Mouse (Mus musculus): ENCODE data around the gene Igfbp1. TPM values are rescaled to one million over a fixed set of nuclear protein-coding genes. Genes with fewer than 3 reads are reported as not detected.

Igfbp1 gene
- polyA plus RNA-seq, 1 experiment from 2014 or later: 0.15 TPM

- H3K36me3 ChIP-seq: 0 out of 2 replicates have a peak, but pooled peaks cover 5% of the 10 kb centered on the region
Measured at GRCm38 (mm10) chr11:7169645-7170044, 27.9 kb upstream of the Igfbp1 start.

GRCm38 (mm10) chr11:7173664-7174063, 23.9 kb upstream of the Igfbp1 start:
- Histone ChIP-seq H3K9ac (replicated peaks) (no peak overlapping the region), H3K4me3 (no peak overlapping the region), H3K27ac (replicated peaks) (no peak overlapping the region), H3K4me2 (replicated peaks) (no peak overlapping the region), H3K27me3 (no peaks in the 10 kb centered on the region), H3K4me1 (no peaks in the 10 kb centered on the region), H3K9me3 (no peaks in the 10 kb centered on the region), H3K36me3 (0 out of 2 replicates have a peak, but pooled peaks cover 5% of the 10 kb centered on the region)
- WGBS: 83% methylated on average over 6 of the region's 6 CpGs
- no peak for ATAC-seq (ENCODE audit: low FRiP score, low read depth)

More at GRCm38 (mm10) chr11:7169645-7170044, 27.9 kb upstream of the Igfbp1 start:
- Histone ChIP-seq H3K27ac (replicated peaks) (no peak overlapping the region), H3K4me2 (replicated peaks) (no peak overlapping the region), H3K9me3 (no peaks in the 10 kb centered on the region), H3K9ac (replicated peaks) (no peak overlapping the region), H3K27me3 (no peaks in the 10 kb centered on the region), H3K4me3 (no peak overlapping the region), H3K4me1 (no peaks in the 10 kb centered on the region)
- WGBS: 96% methylated on average over 1 of the region's 1 CpGs
- ATAC-seq (ENCODE audit: low FRiP score, low read depth): no peak

- Histone ChIP-seq H3K9me3 (no peaks in the 10 kb centered on the region), H3K9ac (replicated peaks) (no peak overlapping the region)
- WGBS: 76% methylated on average over 4 of the region's 4 CpGs
Measured at GRCm38 (mm10) chr11:7178724-7179123, 18.9 kb upstream of the Igfbp1 start.

GRCm38 (mm10) chr11:7179276-7179675, 18.3 kb upstream of the Igfbp1 start:
- WGBS: 84% methylated on average over 2 of the region's 2 CpGs
- no peak for ATAC-seq (ENCODE audit: low FRiP score, low read depth)
- Histone ChIP-seq H3K4me3 (no peak overlapping the region), H3K9me3 (no peaks in the 10 kb centered on the region), H3K36me3 (no peaks in the 10 kb centered on the region), H3K27me3 (no peaks in the 10 kb centered on the region), H3K4me2 (replicated peaks) (no peak overlapping the region), H3K27ac (replicated peaks) (no peak overlapping the region), H3K4me1 (peaks cover 10% of the 10 kb centered on the region), H3K9ac (replicated peaks) (no peak overlapping the region)

More at GRCm38 (mm10) chr11:7178724-7179123, 18.9 kb upstream of the Igfbp1 start:
- H3K27ac ChIP-seq (replicated peaks): no peak overlapping the region
- ATAC-seq (ENCODE audit: low FRiP score, low read depth): no peak
- no peaks in the 10 kb centered on the region for H3K36me3 ChIP-seq
- H3K27me3 ChIP-seq: no peaks in the 10 kb centered on the region
- H3K4me3 ChIP-seq: no peak overlapping the region
- no peak overlapping the region for H3K4me2 ChIP-seq (replicated peaks)
- peaks cover 10% of the 10 kb centered on the region for H3K4me1 ChIP-seq

- peak; percentile 89 for ATAC-seq (ENCODE audit: low FRiP score, low read depth)
- 0 out of 2 replicates have a peak, but pooled peaks cover 3% of the 10 kb centered on the region for H3K27me3 ChIP-seq
- no peak overlapping the region for H3K4me3 ChIP-seq
- no peak overlapping the region for H3K9ac ChIP-seq (replicated peaks)
- H3K4me2 ChIP-seq (replicated peaks): no peak overlapping the region
- H3K27ac ChIP-seq (replicated peaks): 0 out of 2 replicates have a peak overlapping the region, but pooled peaks have one; percentile 7
- H3K4me1 ChIP-seq: peaks cover 10% of the 10 kb centered on the region
- WGBS: 7% methylated on average over 8 of the region's 8 CpGs
- no peaks in the 10 kb centered on the region for H3K36me3 ChIP-seq
- H3K9me3 ChIP-seq: no peaks in the 10 kb centered on the region
Measured at GRCm38 (mm10) chr11:7182409-7183042, 15.1 kb upstream of the Igfbp1 start.

GRCm38 (mm10) chr11:7184420-7184819, 13.2 kb upstream of the Igfbp1 start:
- Histone ChIP-seq H3K4me3 (no peak overlapping the region), H3K27ac (replicated peaks) (no peak overlapping the region), H3K9me3 (no peaks in the 10 kb centered on the region), H3K4me2 (replicated peaks) (no peak overlapping the region), H3K4me1 (peaks cover 10% of the 10 kb centered on the region), H3K36me3 (no peaks in the 10 kb centered on the region), H3K27me3 (0 out of 2 replicates have a peak, but pooled peaks cover 3% of the 10 kb centered on the region), H3K9ac (replicated peaks) (no peak overlapping the region)
- ATAC-seq (ENCODE audit: low FRiP score, low read depth): no peak
- 16% methylated on average over 1 of the region's 1 CpGs for WGBS

- WGBS: 56% methylated on average over 8 of the region's 8 CpGs
- no peak overlapping the region for H3K27ac ChIP-seq (replicated peaks)
- H3K9me3 ChIP-seq: no peaks in the 10 kb centered on the region
- H3K27me3 ChIP-seq: 0 out of 2 replicates have a peak, but pooled peaks cover 3% of the 10 kb centered on the region
- peaks cover 4% of the 10 kb centered on the region; the same call in 1 of the 2 replicates for H3K4me1 ChIP-seq
- no peak overlapping the region for H3K4me2 ChIP-seq (replicated peaks)
- H3K4me3 ChIP-seq: no peak overlapping the region
- H3K9ac ChIP-seq (replicated peaks): no peak overlapping the region
- ATAC-seq (ENCODE audit: low FRiP score, low read depth): no peak
- H3K36me3 ChIP-seq: no peaks in the 10 kb centered on the region
Measured at GRCm38 (mm10) chr11:7187472-7187871, 10.1 kb upstream of the Igfbp1 start.

- 85% methylated on average over 13 of the region's 13 CpGs for WGBS
- Histone ChIP-seq H3K4me1 (no peaks in the 10 kb centered on the region; the same call in 1 of the 2 replicates), H3K27ac (replicated peaks) (no peak within 1 kb of the TSS), H3K9me3 (no peaks in the 10 kb centered on the region), H3K4me2 (replicated peaks) (no peak within 1 kb of the TSS), H3K36me3 (no peaks in the 10 kb centered on the region), H3K9ac (replicated peaks) (no peak within 1 kb of the TSS), H3K4me3 (no peak within 1 kb of the TSS), H3K27me3 (0 out of 2 replicates have a peak, but pooled peaks cover 3% of the 10 kb centered on the region)
- no peak for ATAC-seq (ENCODE audit: low FRiP score, low read depth)
Measured at GRCm38 (mm10) chr11:7188469-7188868, 9.1 kb upstream of the Igfbp1 start, which contains the start of gene Gm11985. Gene Gm11985, minus strand, starts transcription at chr11:7188569.

- WGBS: 77% methylated on average over 6 of the region's 6 CpGs
- H3K4me1 ChIP-seq: peaks cover 9% of the 10 kb centered on the region
- no peaks in the 10 kb centered on the region for H3K36me3 ChIP-seq
- H3K9me3 ChIP-seq: no peaks in the 10 kb centered on the region
- ATAC-seq (ENCODE audit: low FRiP score, low read depth): no peak
- no peak overlapping the region for H3K4me3 ChIP-seq
- H3K27me3 ChIP-seq: peaks cover 5% of the 10 kb centered on the region; the same call in 1 of the 2 replicates
- no peak overlapping the region for H3K9ac ChIP-seq (replicated peaks)
- H3K4me2 ChIP-seq (replicated peaks): no peak overlapping the region
- no peak overlapping the region for H3K27ac ChIP-seq (replicated peaks)
Measured at GRCm38 (mm10) chr11:7192710-7193109, 4.9 kb upstream of the Igfbp1 start.

GRCm38 (mm10) chr11:7193134-7193533, 4.4 kb upstream of the Igfbp1 start:
- 82% methylated on average over 9 of the region's 9 CpGs for WGBS

GRCm38 (mm10) chr11:7194432-7195311, 2.9 kb upstream of the Igfbp1 start:
- Histone ChIP-seq H3K27ac (replicated peaks) (no peak overlapping the region), H3K36me3 (no peaks in the 10 kb centered on the region), H3K4me2 (replicated peaks) (no peak overlapping the region), H3K27me3 (peaks cover 10% of the 10 kb centered on the region), H3K4me1 (peaks cover 13% of the 10 kb centered on the region), H3K9ac (replicated peaks) (no peak overlapping the region), H3K9me3 (no peaks in the 10 kb centered on the region), H3K4me3 (no peak overlapping the region)
- no peak for ATAC-seq (ENCODE audit: low FRiP score, low read depth)
- WGBS: 91% methylated on average over 10 of the region's 10 CpGs

More at GRCm38 (mm10) chr11:7193134-7193533, 4.4 kb upstream of the Igfbp1 start:
- ATAC-seq (ENCODE audit: low FRiP score, low read depth): no peak
- Histone ChIP-seq H3K4me2 (replicated peaks) (no peak overlapping the region), H3K9ac (replicated peaks) (no peak overlapping the region), H3K27me3 (peaks cover 9% of the 10 kb centered on the region), H3K4me1 (peaks cover 13% of the 10 kb centered on the region), H3K36me3 (no peaks in the 10 kb centered on the region), H3K27ac (replicated peaks) (no peak overlapping the region), H3K9me3 (no peaks in the 10 kb centered on the region), H3K4me3 (no peak overlapping the region)

- no peak overlapping the region for H3K4me2 ChIP-seq (replicated peaks)
- no peak overlapping the region for H3K4me3 ChIP-seq
- no peak for ATAC-seq (ENCODE audit: low FRiP score, low read depth)
- H3K27me3 ChIP-seq: peaks cover 10% of the 10 kb centered on the region
- H3K9me3 ChIP-seq: no peaks in the 10 kb centered on the region
- 91% methylated on average over 4 of the region's 4 CpGs for WGBS
- H3K27ac ChIP-seq (replicated peaks): no peak overlapping the region
- H3K36me3 ChIP-seq: no peaks in the 10 kb centered on the region
- H3K4me1 ChIP-seq: peaks cover 13% of the 10 kb centered on the region
- H3K9ac ChIP-seq (replicated peaks): no peak overlapping the region
Measured at GRCm38 (mm10) chr11:7195312-7195685, 2.3 kb upstream of the Igfbp1 start.
